Mouse (Mus musculus): ENCODE measurements at regions not wholly inside any gene's neighbourhood (a gene's known extent, or its start where the extent isn't known, plus 50 kb on each side); places are given as distances from the start of the nearest gene placed in this dataset.
"Not testable (repeated sequence)": the region's sequence is repeated elsewhere in the genome, so short reads cannot be mapped to it uniquely, and the experiment has no call there.

GRCm38 (mm10) chr6:112564119-112564518 is 74.4 kb upstream of the Oxtr start:
- not testable (repeated sequence) for DNase-seq (ENCODE audit: low spot score)

DNA sequence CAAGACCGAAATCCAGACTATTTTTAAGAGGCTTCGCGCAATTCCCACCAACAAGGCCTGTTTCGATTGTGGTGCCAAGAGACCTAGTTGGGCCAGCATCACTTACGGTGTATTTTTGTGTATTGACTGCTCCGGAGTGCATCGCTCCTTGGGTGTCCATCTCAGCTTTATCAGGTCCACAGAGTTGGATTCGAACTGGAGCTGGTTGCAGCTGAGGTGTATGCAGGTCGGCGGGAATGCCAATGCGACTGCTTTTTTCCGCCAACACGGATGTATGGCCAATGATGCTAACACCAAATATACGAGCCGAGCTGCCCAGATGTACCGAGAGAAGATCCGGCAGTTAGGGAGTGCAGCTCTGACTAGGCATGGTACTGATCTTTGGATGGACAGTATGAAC is 73.9 kb upstream of the Oxtr start:
- not testable (repeated sequence) for DNase-seq (ENCODE audit: low spot score)

DNA sequence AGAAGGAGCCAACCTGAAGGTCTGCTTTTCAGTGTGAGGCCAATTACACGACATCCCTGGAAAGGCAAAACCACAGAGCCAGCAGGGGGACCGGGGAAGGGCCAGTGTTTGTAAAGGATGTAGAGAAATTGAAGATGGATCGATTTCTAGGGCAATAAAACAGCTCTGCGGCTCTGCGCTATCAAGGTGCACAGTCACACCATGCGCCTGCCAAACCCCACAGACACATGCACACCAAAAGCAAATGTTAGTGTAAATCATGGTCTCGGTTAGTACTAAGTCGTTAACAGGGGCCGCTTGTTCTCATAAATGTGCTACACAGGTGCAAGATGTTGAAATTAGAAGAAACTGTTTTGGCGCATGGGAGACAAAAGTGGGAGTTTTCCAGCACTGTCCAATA is 72.3 kb upstream of the Oxtr start:
- DNase-seq (ENCODE audit: low spot score), result no peak

GRCm38 (mm10) chr6:112561568-112561967 is 71.8 kb upstream of the Oxtr start:
- no peak for DNase-seq (ENCODE audit: low spot score)

DNA sequence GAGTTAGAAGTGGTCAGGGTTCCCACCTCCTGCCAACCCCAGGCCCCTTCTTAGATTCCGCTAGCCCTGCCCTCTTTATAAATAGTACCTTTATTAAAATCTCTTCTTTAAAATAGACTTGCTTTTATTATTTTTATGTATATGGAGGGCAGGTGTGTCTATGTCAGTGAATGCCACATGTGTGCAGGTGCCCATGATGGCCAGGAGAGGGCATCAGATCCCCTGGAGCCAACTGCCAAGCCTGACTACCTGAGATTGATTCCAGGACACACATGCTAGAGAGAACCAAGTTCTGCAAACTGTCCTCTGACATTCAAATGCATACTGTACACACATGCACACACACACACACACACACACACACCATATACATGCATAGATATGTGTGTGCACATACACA is 69.8 kb upstream of the Oxtr start:
- no peak for DNase-seq (ENCODE audit: low spot score)

- no peak for DNase-seq (ENCODE audit: low spot score)
Measured at GRCm38 (mm10) chr6:112557516-112557915, 67.8 kb upstream of the Oxtr start.

DNA sequence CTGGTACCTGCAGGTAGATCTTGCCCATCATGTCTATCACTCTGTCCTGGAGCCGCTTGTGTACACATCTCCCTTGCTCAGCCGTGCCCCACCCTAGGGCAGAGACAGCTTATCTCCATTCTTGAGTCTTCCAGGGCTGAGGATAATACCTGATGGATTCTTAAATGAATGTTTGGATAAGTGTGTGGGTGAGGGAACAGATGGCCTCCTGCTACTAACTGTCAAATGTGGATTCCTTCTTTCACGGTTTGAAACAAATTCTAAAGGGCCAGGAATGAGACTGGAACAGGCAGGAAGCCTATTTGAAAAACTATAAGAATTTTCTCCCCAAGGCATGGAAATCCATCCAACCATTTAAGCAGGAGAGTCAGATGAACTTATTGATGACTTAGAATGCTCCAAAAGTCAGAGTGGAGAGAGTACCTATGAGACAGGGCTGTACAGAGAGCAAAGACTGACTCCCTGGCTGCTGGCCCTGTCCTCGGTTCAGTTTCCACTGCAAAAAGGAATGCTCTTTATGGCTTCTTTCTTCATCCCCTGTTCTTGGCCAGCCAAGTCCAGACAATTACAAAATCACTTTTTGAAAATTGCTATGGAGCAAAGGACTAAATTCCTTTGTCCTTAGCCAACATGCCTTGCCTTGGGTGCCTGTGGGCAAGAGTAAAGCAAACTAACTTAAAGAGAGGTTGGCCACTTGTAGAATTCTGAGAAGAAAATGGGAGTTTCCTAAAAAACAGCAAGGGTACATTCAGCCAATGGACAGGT is 66.8 kb upstream of the Oxtr start:
- no peak for DNase-seq (ENCODE audit: low spot score)

GRCm38 (mm10) chr6:112554091-112554490 is 64.3 kb upstream of the Oxtr start:
- no peak for DNase-seq (ENCODE audit: low spot score)

- no peak for DNase-seq (ENCODE audit: low spot score)
Measured at GRCm38 (mm10) chr6:112553231-112553920, 63.6 kb upstream of the Oxtr start.

GRCm38 (mm10) chr6:112552560-112552959 is 62.8 kb upstream of the Oxtr start:
- peak; percentile 58 for DNase-seq (ENCODE audit: low spot score)

- no peak for DNase-seq (ENCODE audit: low spot score)
Measured at GRCm38 (mm10) chr6:112551298-112551697, 61.6 kb upstream of the Oxtr start.

GRCm38 (mm10) chr6:112547251-112547650 is 57.5 kb upstream of the Oxtr start:
- no peak for DNase-seq (ENCODE audit: low spot score)

GRCm38 (mm10) chr6:112546033-112546432 is 56.3 kb upstream of the Oxtr start:
- no peak for DNase-seq (ENCODE audit: low spot score)

DNA sequence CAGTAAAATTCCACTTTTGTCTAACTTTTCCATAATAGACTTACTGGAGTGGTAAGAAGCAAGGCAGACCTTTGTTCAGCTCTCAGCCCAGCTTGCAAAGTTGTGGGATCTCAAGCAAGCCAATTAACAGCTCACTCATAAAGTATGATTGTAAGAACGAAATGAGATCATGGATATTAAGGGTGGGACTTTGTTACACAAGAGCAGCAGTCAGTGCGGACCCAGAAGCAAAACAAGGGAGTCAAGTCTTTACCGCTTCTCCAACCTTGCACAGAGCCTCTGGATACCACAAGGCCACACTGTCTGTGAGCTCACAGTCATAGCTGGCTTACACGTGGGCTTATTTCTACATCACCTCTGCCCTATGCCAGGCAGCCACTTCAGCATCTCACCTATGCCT is 54.6 kb upstream of the Oxtr start:
- DNase-seq (ENCODE audit: low spot score), result no peak

- no peak for DNase-seq (ENCODE audit: low spot score)
Measured at GRCm38 (mm10) chr6:112542692-112543091, 52.9 kb upstream of the Oxtr start.

Measured in ovary, postnatal 36 days (tissue).